In genomic region chr1:73875676-73876218, GRCm38 (mm10) we compare ENCODE assay signal across 24 mouse cellular contexts.
A peak's percentile ranks its signal among the peaks of the same experiment; 100 is the strongest.
DNase-seq lines count a peak whose midpoint lies in the region; ATAC-seq and TF ChIP-seq lines count a peak whose summit lies in the region.
"Had no signal": no experiment of that assay in that cellular context is flagged by ENCODE, and none has a peak within 500 bp of the region (broad histone marks: within the 10 kb centered on the region; RNA-seq: fewer than 3 reads in every experiment).

No protein-coding gene starts in this region.

- no peak overlapping the region for H3K4me2 ChIP-seq in intestine, embryonic 14.5 days (ENCODE audit: low read length)
- no peak overlapping the region for H3K4me2 ChIP-seq in intestine, postnatal 0 days (replicated peaks; ENCODE audit: low read depth)
- H3K4me2 ChIP-seq in liver, postnatal 0 days (ENCODE audit: low read depth, low read length), result no peak overlapping the region
- H3K4me2 ChIP-seq: embryonic facial prominence, embryonic 12.5 days; hindbrain, embryonic 12.5 days; limb, embryonic 13.5 days; liver, embryonic 11.5 days; midbrain, embryonic 13.5 days; neural tube, embryonic 13.5 days had no signal

- DNase-seq in heart, adult 11 months, result peak; percentile 90
- no peak for DNase-seq in heart, postnatal 4 days
- DNase-seq in intestine, embryonic 14.5 days (ENCODE audit: low spot score), result peak; percentile 28
- peak; percentile 20 for DNase-seq in brain, embryonic 14.5 days (ENCODE audit: low read depth)
- peak; percentile 45 for DNase-seq in lung, postnatal 36 days
- DNase-seq in liver, postnatal 0 days, result no peak
- DNase-seq: adrenal gland, adult 2 months; cerebellum, adult 9-10 months; cerebellum, postnatal 36 days; gastrocnemius, adult 2 months; gastrocnemius, postnatal 36 days; kidney, adult 11 months; kidney, postnatal 36 days had no signal

- WGBS in intestine, embryonic 14.5 days, result 43% methylated on average over 1 of the region's 1 CpGs
- 32% methylated on average over 1 of the region's 1 CpGs for WGBS in intestine, postnatal 0 days
- 20% methylated on average over 1 of the region's 1 CpGs for WGBS in liver, postnatal 0 days (ENCODE audit: insufficient replicate concordance)

- H3K36me3 ChIP-seq in intestine, embryonic 14.5 days (ENCODE audit: control insufficient read depth, insufficient read depth, low read length), result no peaks in the 10 kb centered on the region
- no peaks in the 10 kb centered on the region for H3K36me3 ChIP-seq in intestine, postnatal 0 days (ENCODE audit: control insufficient read depth, insufficient read depth)
- H3K36me3 ChIP-seq in liver, postnatal 0 days (replicated peaks; ENCODE audit: insufficient read depth, low read length), result no peaks in the 10 kb centered on the region
- H3K36me3 ChIP-seq: embryonic facial prominence, embryonic 12.5 days; forebrain, embryonic 10.5 days; hindbrain, embryonic 12.5 days; limb, embryonic 13.5 days; midbrain, embryonic 13.5 days; neural tube, embryonic 13.5 days had no signal

- no peak for TF ChIP-seq CTCF in intestine, postnatal 0 days (IDR thresholded peaks at IDR 0.05; ENCODE audit: low read depth)
- no peak for TF ChIP-seq CTCF in brain, embryonic 14.5 days (IDR thresholded peaks at IDR 0.05; ENCODE audit: borderline replicate concordance, extremely low read depth, insufficient read depth, insufficient read length)
- no peak for TF ChIP-seq CTCF in liver, postnatal 0 days (IDR thresholded peaks at IDR 0.05; ENCODE audit: low read depth)

- TF ChIP-seq POLR2A in brain, embryonic 14.5 days (IDR thresholded peaks at IDR 0.05; ENCODE audit: borderline replicate concordance, extremely low read depth, insufficient read depth, insufficient read length, poor library complexity, severe bottlenecking), result no peak

- H3K9me3 ChIP-seq in intestine, embryonic 14.5 days (ENCODE audit: control insufficient read depth, low read length), result no peaks in the 10 kb centered on the region
- no peaks in the 10 kb centered on the region for H3K9me3 ChIP-seq in intestine, postnatal 0 days (ENCODE audit: control insufficient read depth)
- no peaks in the 10 kb centered on the region for H3K9me3 ChIP-seq in liver, postnatal 0 days (ENCODE audit: low read length)
- H3K9me3 ChIP-seq: embryonic facial prominence, embryonic 12.5 days; hindbrain, embryonic 12.5 days; limb, embryonic 13.5 days; midbrain, embryonic 13.5 days; neural tube, embryonic 13.5 days had no signal

- H3K27ac ChIP-seq in intestine, embryonic 14.5 days (ENCODE audit: low read depth), result no peak overlapping the region
- no peak overlapping the region for H3K27ac ChIP-seq in intestine, postnatal 0 days (ENCODE audit: low read depth, low read length)
- H3K27ac ChIP-seq in liver, postnatal 0 days (ENCODE audit: low read depth), result no peak overlapping the region
- H3K27ac ChIP-seq: embryonic facial prominence, embryonic 12.5 days; forebrain, embryonic 10.5 days; gastrocnemius, adult 2 months; hindbrain, embryonic 12.5 days; hindbrain, postnatal 0 days; limb, embryonic 13.5 days; macrophage; midbrain, embryonic 13.5 days; neural tube, embryonic 13.5 days had no signal

- ATAC-seq in intestine, embryonic 14.5 days (replicated peaks; ENCODE audit: low FRiP score, low TSS enrichment, low read depth), result no peak
- ATAC-seq in intestine, postnatal 0 days, result no peak
- no peak for ATAC-seq in liver, postnatal 0 days
- ATAC-seq: forebrain, embryonic 16.5 days; hindbrain, postnatal 0 days; midbrain, embryonic 13.5 days had no signal

- no peak for TF ChIP-seq EP300 in liver, postnatal 0 days (IDR thresholded peaks at IDR 0.05; ENCODE audit: low read depth)

- no peak overlapping the region for H3K4me3 ChIP-seq in intestine, embryonic 14.5 days (ENCODE audit: low read depth, low read length)
- no peak overlapping the region for H3K4me3 ChIP-seq in intestine, postnatal 0 days (ENCODE audit: low read depth, low read length)
- H3K4me3 ChIP-seq in liver, postnatal 0 days (ENCODE audit: low read depth, low read length), result no peak overlapping the region
- H3K4me3 ChIP-seq: embryonic facial prominence, embryonic 12.5 days; forebrain, embryonic 10.5 days; gastrocnemius, adult 2 months; hindbrain, embryonic 12.5 days; limb, embryonic 13.5 days; midbrain, embryonic 13.5 days; neural tube, embryonic 13.5 days had no signal

- no peaks in the 10 kb centered on the region for H3K4me1 ChIP-seq in intestine, embryonic 14.5 days (replicated peaks; ENCODE audit: control insufficient read depth, insufficient read depth, low read length)
- H3K4me1 ChIP-seq in intestine, postnatal 0 days (replicated peaks; ENCODE audit: control insufficient read depth, insufficient read depth, low read length), result no peaks in the 10 kb centered on the region
- H3K4me1 ChIP-seq in liver, postnatal 0 days (ENCODE audit: insufficient read depth), result no peaks in the 10 kb centered on the region
- H3K4me1 ChIP-seq: embryonic facial prominence, embryonic 12.5 days; forebrain, embryonic 10.5 days; hindbrain, embryonic 12.5 days; limb, embryonic 13.5 days; midbrain, embryonic 13.5 days; neural tube, embryonic 13.5 days had no signal

- H3K27me3 ChIP-seq in intestine, embryonic 14.5 days (replicated peaks; ENCODE audit: control insufficient read depth, insufficient read depth, low read length), result no peaks in the 10 kb centered on the region
- H3K27me3 ChIP-seq in intestine, postnatal 0 days (replicated peaks; ENCODE audit: control insufficient read depth, insufficient read depth, low read length), result no peaks in the 10 kb centered on the region
- H3K27me3 ChIP-seq in liver, postnatal 0 days (ENCODE audit: insufficient read depth, low read length), result no peaks in the 10 kb centered on the region
- H3K27me3 ChIP-seq: embryonic facial prominence, embryonic 12.5 days; hindbrain, embryonic 12.5 days; limb, embryonic 13.5 days; midbrain, embryonic 13.5 days; neural tube, embryonic 13.5 days had no signal

- no peak overlapping the region for H3K9ac ChIP-seq in intestine, embryonic 14.5 days (ENCODE audit: low read length)
- no peak overlapping the region for H3K9ac ChIP-seq in intestine, postnatal 0 days (ENCODE audit: low read depth, low read length)
- no peak overlapping the region for H3K9ac ChIP-seq in liver, postnatal 0 days (replicated peaks)
- H3K9ac ChIP-seq: embryonic facial prominence, embryonic 12.5 days; hindbrain, embryonic 12.5 days; limb, embryonic 13.5 days; midbrain, embryonic 13.5 days; neural tube, embryonic 13.5 days had no signal

Comparison
In these comparisons a context has a peak if more than half of its experiments do, and no peak if none do; other contexts are left out.
1. DNase-seq: peak in heart, adult 11 months (single experiment), intestine, embryonic 14.5 days (single experiment), brain, embryonic 14.5 days (single experiment) and lung, postnatal 36 days (single experiment); none in heart, postnatal 4 days (single experiment) and liver, postnatal 0 days (single experiment).